Mouse (Mus musculus) B cell, adult 2 months (primary cell): Measurements from ENCODE around the gene Apbb2.

Experiments
- DNase-seq, 2 experiments: peaks; one replicate each; pipeline ENCODE4 v3.0.0; 2022

The Apbb2 gene

DNA sequence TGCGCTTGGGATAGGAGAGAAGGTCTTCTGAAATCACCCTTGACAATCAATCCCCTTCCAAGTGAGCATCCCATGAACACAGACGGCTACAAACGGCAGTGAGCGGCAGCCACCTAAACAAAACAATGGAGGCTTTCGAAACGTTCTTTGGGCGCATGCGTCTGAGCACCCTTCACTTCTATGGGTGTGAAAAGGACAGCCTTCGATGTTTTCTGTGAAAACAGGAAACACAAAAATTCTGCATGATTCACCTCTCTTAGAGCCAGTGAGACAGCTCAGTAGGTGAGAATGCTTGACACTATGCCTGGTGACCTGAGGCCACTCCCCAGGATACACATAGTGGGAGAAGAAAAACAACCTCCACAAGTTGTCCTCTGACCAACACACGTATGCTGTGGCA, 103.3 kb downstream of the Apbb2 start:
- no peak for DNase-seq

DNA sequence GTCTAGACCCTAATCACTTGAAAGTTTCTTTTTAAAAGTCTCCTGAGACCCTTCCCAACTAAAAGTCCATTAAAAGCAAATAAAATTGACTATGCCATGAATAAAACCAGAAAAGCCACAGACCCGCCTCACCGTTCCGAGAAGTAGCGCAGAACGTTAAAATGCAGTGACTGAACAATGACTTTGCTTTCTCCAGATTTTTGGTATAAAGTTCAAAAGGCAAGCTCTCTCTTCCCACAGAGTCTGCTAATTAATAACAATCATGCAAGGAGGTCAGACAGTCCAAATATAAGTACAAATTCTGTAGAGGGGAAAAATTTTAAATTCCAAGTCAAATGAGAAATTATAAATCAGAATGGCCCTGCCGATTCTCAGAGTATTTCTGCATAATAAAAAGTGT, 103.9 kb downstream of the Apbb2 start:
- no peak for DNase-seq

- DNase-seq: no peak
Observed at GRCm38 (mm10) chr5:66513412-66513811, 105.2 kb downstream of the Apbb2 start.

DNA sequence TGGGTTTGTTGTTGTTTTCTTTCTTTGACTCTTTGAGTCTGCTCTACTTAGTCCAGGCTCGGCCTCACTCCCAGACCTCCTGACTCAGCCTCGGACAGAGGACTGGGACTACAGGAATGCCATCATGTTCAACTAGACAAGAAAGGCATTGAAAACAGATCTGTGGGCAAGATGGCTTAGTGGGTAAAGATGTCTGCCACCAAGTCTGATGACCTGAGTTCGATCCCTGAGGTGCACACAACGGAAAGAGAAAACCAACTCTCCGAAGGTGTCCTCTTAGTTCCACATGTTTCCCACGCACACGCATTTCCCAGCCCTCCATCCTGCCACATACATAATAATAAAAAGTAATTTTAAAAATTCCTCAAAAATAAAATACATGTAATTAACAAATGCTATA, 106.1 kb downstream of the Apbb2 start:
- no peak for DNase-seq

GRCm38 (mm10) chr5:66510716-66511115, 107.9 kb downstream of the Apbb2 start:
- no peak for DNase-seq

- DNase-seq: no peak
Observed at GRCm38 (mm10) chr5:66509151-66509550, 109.4 kb downstream of the Apbb2 start.

- no peak for DNase-seq
Observed at GRCm38 (mm10) chr5:66505578-66505977, 113.0 kb downstream of the Apbb2 start.

DNA sequence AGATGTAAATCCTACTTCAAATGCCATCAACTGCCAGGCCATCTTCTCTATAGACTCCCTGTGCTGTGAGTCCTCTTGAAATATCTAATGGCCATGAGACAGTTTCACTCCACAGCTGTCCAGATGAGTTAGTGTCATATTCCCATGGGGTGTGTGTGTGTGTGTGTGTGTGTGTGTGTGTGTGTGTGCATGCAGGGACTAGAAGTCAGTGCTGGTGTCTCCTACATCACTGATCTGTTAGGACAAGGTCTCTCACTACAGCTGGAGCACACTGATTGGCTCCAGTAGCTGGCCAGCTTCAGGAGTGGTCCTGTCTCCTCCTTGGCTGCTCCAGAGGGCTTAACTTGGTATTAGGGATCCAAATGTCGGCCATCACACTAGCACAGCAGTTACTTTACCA, 113.5 kb downstream of the Apbb2 start:
- DNase-seq: no peak

DNA sequence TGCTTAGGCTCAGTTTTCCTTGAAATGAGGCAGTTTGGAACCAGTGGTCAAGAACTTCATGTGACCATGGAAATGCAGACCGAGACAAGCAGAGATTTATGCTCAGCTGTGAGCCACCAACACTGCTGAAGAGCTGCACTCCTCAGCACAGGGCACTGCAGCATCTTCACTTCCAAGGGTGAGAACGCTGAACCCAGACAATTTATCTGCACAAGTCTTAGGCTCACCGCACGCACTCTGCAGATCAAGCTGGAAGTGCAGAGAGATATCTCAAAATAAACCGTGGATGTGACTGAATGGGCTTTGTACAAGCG, 114.2 kb downstream of the Apbb2 start:
- DNase-seq: no peak

- no peak for DNase-seq
Observed at GRCm38 (mm10) chr5:66503557-66504433, 114.8 kb downstream of the Apbb2 start.

DNA sequence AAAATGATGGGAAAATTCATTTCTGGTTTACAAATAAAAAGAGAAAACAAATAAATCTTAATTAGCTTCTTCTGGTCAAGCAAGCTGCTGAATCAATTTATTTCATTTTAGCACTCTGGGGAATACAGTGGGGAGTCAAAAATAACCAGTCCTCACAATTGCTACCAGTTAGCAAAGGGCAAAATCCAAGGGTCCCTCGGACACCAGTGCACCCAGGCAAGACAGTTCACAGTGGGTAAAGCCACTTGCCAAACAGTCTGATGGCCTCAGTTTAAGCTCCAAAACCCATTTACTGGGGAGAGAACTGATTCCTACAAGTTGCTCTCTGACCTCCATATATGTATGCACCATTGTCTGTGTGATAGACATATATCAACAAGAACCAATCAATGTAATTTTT, 115.6 kb downstream of the Apbb2 start:
- DNase-seq: no peak

DNA sequence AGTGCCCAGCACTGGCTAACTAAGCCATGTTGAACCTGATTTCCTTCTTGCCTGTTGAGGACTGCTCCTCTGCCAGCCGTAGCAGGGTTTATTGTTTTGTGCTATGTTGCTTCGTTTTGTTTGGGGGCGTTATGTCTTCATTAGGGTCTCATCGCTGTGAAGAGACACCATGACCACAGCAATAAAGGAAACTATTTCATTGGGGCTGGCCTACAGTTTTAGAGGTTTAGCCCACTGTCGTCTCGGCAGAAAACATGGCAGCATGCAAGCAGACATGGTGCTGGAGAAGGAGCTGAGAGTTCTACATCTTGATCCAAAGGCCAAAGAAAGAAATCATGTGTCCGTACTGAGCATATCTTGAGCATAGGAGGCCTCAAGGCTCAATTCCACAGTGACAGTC, 119.0 kb downstream of the Apbb2 start:
- DNase-seq: no peak

DNA sequence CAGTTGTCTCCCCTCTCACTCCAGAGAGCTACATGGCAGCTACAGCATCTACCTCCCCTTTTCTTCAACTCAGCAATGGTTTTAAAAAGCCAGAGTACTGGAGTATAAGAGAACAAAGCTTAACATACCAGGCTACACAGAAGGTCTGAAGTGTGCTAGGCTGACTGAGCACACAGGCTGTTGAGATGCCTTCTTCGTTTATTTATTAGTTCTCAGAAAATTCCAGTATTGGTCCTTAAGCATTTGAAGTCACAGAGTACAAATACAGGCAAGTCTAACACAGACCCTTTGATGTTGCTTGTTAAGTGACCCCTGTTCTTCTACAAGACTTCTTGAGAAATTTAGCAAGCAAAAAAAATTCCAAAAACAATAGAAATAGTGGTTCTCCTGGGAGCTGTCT, 120.4 kb downstream of the Apbb2 start:
- DNase-seq: no peak

- peak; percentile 12 to 15 for DNase-seq
Observed at GRCm38 (mm10) chr5:66497479-66498087, 121.0 kb downstream of the Apbb2 start.

GRCm38 (mm10) chr5:66496881-66497360, 121.7 kb downstream of the Apbb2 start:
- DNase-seq: no peak

DNA sequence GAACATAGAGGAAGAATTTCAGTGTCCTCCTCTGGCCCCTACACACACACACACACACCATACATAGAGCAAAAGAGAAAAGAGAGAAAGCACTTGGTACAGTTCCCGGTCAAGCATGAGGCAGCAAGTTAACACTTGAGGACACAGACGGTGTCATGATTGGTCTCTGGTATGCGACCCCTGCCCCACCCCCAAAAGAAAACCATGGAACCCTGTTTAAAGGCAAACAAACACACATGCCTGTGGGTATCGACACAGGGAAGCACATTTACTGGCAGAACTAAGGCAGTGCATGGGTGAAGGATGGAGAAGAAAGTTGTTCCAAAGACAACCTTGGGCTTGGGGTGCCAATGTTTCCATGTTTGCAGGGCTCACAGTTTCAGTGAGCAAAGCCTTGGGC, 123.9 kb downstream of the Apbb2 start:
- no peak for DNase-seq

DNA sequence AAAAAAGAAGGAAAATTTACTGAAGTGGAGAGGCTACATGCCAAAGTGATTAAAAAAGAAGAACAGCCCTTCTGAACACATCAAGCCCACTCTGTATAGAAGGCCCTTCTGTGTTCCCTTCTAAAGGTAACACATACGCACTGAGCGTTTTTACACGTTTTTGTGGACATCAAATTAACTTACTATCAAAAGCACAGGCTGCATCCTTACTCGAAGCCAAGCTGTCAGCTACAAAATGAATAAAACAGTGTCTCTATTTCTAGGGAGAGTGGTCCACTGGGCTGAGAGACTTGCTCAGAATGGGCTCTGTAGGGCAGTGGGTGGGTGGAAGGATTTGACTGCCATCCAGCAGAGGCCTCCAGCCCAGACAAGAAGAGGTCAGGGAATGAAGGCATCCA, 126.0 kb downstream of the Apbb2 start:
- DNase-seq: no peak

DNA sequence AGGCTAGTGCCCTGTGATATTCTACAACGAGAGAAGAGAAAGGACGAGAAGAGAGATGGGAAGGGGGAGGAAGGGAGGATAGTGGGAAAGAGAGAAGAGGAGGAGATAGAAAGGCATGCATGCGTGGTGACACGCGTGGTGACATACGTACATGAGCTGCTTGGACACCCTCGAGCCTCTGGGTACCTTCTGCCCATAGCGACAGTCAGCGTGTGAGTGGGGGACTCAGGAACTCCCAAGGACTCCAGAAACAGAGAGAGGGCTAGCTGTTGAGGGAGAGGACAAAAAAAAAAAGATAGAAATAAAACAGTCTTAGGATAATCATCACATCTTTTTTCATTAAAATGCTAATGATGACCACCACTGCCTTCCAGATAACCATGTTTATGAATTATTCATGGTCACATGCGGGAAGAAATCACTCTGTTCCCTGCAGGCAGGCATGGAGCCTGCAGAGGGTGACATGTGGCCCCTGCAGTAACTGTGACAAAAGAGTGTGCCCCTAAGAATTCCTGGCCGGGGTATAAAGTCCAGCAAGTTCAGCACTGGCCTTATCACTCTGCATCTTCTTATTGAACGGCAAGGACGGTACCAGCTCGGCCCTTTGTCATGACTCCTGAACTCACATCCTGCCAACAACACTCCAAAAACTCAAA, 126.5 kb downstream of the Apbb2 start:
- no peak for DNase-seq

DNA sequence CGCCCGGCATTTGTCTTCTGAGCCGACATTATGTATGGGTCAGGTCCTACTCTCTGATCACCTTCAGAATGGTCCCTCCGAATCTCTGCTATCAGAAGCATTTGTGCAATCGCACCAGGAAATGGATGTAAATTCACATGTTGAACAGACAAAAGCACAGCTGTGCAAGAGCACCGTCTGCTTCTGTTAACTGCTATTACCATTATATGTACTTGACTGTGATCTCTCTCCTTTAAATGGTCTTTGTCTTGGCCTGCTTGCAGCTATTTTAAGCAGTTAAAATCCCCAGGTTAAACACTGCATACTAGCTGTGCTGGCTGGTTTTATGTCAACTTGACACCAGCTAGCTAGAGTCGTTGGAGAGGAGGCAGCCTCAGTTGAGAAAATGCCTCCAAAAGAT, 132.6 kb downstream of the Apbb2 start:
- DNase-seq: no peak

- no peak for DNase-seq
Observed at GRCm38 (mm10) chr5:66476266-66476665, 142.3 kb downstream of the Apbb2 start.

GRCm38 (mm10) chr5:66475824-66476223, 142.8 kb downstream of the Apbb2 start:
- no peak for DNase-seq

GRCm38 (mm10) chr5:66474153-66474552, 144.4 kb downstream of the Apbb2 start:
- DNase-seq: no peak

GRCm38 (mm10) chr5:66473599-66473998, 145.0 kb downstream of the Apbb2 start:
- DNase-seq: no peak

- DNase-seq: no peak
Observed at GRCm38 (mm10) chr5:66470837-66471236, 147.7 kb downstream of the Apbb2 start.
